Mouse (Mus musculus) testis, postnatal 14 days (tissue): ENCODE results near the gene Cd72.

ENCODE experiments used
- DNase-seq: peaks from one replicate; pipeline ENCODE4 v3.0.0; 2021; ENCODE audit warnings: low spot score

The Cd72 gene

DNA sequence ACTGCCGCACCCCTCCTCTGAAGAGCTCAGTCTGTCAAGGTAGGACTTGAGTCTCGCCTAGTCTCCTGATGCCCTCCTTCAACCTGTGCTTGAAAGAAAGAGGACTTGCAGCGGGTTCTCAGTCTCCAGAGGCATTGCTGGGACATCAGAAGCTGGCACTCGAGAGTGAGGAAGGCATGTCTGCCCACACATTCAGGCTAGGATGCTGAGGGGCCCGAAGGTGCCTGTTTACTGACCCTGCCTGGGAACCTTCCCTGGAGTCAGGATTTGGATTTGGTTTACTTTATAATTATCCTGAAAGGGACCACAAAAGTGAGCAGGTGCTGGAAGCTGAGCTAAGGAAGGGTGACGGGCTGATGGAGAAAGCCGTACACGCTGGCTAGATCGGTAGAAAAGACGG lies 52.9 kb downstream of the Cd72 start:
- DNase-seq, result no peak

DNA sequence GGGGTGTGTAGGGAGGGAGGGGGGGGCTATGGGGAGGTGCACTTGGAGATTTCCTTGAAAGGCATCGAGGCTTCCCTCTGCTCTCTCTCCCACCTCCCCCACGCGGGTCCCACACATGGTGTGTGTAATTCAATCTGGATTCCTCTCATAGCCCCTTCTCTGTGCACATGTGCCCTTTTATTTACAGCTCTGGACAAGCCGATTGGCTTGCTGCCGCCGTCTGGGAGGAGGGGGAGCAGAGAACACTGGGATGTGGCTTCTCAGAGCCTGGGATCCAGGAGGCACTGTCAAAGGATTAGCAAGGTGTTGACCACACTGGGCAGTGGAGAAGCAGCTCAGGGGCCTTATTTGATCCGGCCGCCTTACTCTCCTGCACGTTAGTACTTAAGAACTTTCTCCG lies 53.5 kb downstream of the Cd72 start:
- DNase-seq, result no peak

DNA sequence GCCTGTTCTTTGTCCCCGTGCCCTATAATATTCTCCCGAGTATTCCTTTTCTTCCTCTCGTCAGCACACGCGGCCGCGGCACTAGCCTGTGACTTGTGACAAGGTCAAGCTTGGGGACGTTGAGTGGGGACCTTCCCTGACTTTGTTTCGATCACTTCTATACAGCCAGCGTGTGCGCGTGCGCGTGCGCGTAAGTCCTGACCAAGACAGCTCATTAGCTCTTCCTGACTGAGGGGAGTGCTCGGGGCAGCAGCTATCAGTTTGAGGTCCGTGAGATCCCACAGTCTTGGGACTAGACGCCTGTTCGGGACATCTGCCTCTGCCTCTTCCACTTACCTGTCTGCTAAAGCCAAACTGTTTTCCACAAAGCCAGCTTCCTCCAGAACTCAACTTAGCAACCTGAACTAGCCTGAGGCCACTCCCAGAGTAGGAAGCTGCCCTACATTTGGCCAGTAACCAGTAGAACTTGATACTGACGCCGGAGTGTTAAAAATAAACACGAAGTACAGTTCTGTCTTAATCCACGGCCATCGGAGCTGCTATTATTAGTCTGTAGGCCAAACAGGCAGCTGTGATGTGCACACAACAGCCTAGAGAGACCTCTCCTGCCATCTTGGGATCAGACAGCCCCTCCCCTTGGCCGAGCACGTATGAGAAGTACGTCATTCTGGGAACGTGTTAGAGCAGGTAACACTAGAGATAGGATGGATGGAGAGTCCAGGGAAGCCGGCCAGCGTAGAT lies 54.9 kb downstream of the Cd72 start:
- no peak for DNase-seq

DNA sequence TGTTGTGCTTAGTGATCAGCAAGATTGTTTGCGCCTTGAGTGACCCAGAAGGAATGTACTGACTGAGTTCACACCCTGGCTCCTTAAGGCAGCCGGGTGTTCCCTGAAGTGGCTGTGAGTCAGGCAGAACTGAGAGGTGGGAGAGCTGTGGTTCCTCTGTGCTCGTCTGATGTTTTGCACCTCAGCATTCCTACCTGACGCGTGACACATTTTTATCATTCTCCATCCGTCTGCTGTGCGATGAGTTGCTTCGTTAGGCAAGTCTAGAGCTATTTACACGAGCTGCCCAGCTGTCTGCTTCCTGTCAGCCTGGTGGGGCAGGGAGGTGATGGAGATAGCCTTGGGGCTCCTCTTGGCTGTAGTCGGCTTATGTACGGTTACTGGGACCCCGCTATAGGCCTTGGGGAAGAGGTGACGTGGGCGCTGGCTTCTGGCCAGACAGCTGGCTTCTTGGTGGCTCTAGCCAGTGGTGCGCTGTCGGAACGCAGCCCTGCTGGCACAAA lies 55.5 kb downstream of the Cd72 start:
- no peak for DNase-seq

DNA sequence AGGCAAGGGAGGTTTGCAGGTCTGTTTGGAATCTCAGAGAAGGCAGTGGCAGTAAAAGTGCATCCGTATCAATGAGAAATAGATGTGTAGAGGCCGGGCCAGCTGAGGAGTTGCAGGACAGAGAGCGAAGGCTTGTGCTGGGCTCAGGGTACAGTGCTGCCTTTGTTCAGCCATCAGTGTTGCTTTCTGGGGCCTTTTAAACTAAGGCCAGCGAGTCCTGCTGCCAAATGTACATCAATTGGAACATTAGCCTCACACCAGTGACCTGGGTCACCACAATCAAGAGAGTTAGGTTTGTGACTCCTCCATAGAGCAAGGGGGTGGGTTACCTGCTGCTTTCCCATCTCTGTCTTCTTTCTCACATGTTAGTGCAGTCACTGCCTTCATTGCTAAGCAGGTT lies 56.4 kb downstream of the Cd72 start:
- no peak for DNase-seq
